Mouse (Mus musculus): ENCODE measurements around the gene Lgr5. TPM values are rescaled to one million over a fixed set of nuclear protein-coding genes. Genes with fewer than 3 reads are reported as not detected.

The Lgr5 gene
- total and polyA plus RNA-seq, 3 experiments, result not detected

DNA sequence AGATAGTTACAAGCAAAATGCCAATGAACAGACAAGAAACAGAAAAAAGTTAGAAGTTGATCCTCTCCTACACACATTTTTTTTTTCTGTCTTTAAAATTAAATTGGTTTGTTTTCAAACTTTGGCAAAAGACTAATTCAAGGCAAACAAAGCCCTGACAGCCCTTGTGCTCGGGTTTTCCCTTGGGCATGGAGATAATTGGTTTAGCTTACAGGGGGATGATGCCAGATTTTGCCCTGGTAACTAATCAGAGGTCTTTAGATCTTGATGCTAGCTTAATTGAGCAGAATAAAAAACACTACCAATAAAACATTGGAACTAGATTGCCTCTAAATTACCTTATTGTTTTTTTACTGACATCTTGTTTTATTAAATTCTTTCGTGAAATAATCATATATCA, 162.2 kb downstream of the Lgr5 start:
- no peak overlapping the region for H3K9ac ChIP-seq (ENCODE audit: insufficient read depth, low read depth)
- peaks cover 60 to 91% of the 10 kb centered on the region in 2 experiments for H3K36me3 ChIP-seq (replicated peaks in 1 of 2; ENCODE audit: control insufficient read depth in 1 of 2, insufficient read depth in 1 of 2, low read length in 1 of 2)
- dilution Hi-C loops (cut with MboI; ENCODE audit: extremely low pct_ligation_motif_present, extremely low pct_unique_long_range_greater_than_20kb, low sequenced_read_pairs) (no loop called here), in situ Hi-C loops (cut with MboI; ENCODE audit: low pct_ligation_motif_present, low pct_unique_long_range_greater_than_20kb, low sequenced_read_pairs) (no loop called here)
- no peaks in the 10 kb centered on the region for H3K4me1 ChIP-seq (ENCODE audit: control insufficient read depth in 1 of 2, insufficient read depth in 2 of 2)
- H3K79me2 ChIP-seq (replicated peaks; ENCODE audit: control insufficient read depth, extremely low read depth, insufficient read depth, poor library complexity, severe bottlenecking), result peaks cover 9% of the 10 kb centered on the region
- no peak overlapping the region for H3K4me3 ChIP-seq (replicated peaks in 1 of 3; ENCODE audit: low read depth in 2 of 3, low read length in 2 of 3, poor library complexity in 1 of 3)
- H3K27ac ChIP-seq (ENCODE audit: insufficient read depth, low read depth), result no peak overlapping the region
- no peak overlapping the region for H3K4me2 ChIP-seq (ENCODE audit: insufficient read depth, low read depth, poor library complexity, severe bottlenecking)
- H3K9me3 ChIP-seq (replicated peaks; ENCODE audit: low read length), result no peaks in the 10 kb centered on the region
- no peak for DNase-seq (ENCODE audit: extremely low read depth)
- H3K27me3 ChIP-seq (replicated peaks), result no peaks in the 10 kb centered on the region
- TF ChIP-seq BHLHE40 (IDR thresholded peaks at IDR 0.05; ENCODE audit: low read depth, low read length) (no peak), USF2 (conservative IDR thresholded peaks at IDR 0.05; ENCODE audit: low read depth, low read length) (no peak), POLR2A (IDR thresholded peaks at IDR 0.05; ENCODE audit: low read depth, low read length) (no peak), SMC3 (IDR thresholded peaks at IDR 0.05; ENCODE audit: low read depth, low read length) (no peak), ZC3H11A (IDR thresholded peaks at IDR 0.05; ENCODE audit: low read depth, low read length) (no peak), TBP (conservative IDR thresholded peaks at IDR 0.05; ENCODE audit: low read depth, low read length) (no peak), MAX (IDR thresholded peaks at IDR 0.05; ENCODE audit: low read length) (no peak), KAT2A (IDR thresholded peaks at IDR 0.05; ENCODE audit: insufficient replicate concordance, low read length) (no peak), CHD1 (IDR thresholded peaks at IDR 0.05; ENCODE audit: low read depth, low read length) (no peak), POLR2AphosphoS2 (IDR thresholded peaks at IDR 0.05; ENCODE audit: low read depth, low read length) (no peak), E2F4 (IDR thresholded peaks at IDR 0.05; ENCODE audit: insufficient replicate concordance, low read depth, low read length) (no peak), ELF1 (IDR thresholded peaks at IDR 0.05; ENCODE audit: low read depth, low read length) (no peak), ZKSCAN1 (IDR thresholded peaks at IDR 0.05; ENCODE audit: borderline replicate concordance, low read depth, low read length) (no peak), MEF2A (IDR thresholded peaks at IDR 0.05; ENCODE audit: borderline replicate concordance, low read depth, low read length) (no peak), MAFK (IDR thresholded peaks at IDR 0.05; ENCODE audit: insufficient replicate concordance, low read length) (no peak), UBTF (IDR thresholded peaks at IDR 0.05; ENCODE audit: low read depth, low read length) (no peak), JUND (conservative IDR thresholded peaks at IDR 0.05; ENCODE audit: low read depth, low read length) (no peak), TCF12 (IDR thresholded peaks at IDR 0.05; ENCODE audit: low read depth, low read length) (no peak), EP300 (IDR thresholded peaks at IDR 0.05; ENCODE audit: low read length) (no peak), ETS1 (conservative IDR thresholded peaks at IDR 0.05; ENCODE audit: low read depth, low read length) (no peak)

DNA sequence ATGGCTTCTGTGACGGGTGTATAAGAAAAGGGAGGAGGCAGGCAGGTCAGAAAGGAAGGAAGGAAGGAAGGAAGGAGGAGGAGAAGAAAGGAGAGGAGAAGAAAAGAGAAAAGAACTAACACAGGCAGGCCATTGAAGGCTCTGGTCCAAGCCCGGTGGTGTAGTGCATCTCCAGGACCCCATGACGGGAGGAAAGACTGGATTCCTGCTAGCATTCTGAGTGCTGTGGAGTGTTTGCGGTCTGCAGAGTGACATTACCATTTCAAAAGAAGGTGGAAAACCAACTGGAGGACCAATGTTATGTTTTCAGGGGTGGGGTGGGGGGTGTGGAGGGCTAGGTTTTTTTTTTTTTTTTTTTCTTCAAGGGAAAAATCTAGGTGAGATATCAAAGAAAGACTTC, 165.6 kb downstream of the Lgr5 start:
- Histone ChIP-seq H3K4me3 (replicated peaks in 1 of 3; ENCODE audit: low read depth in 2 of 3, low read length in 2 of 3, poor library complexity in 1 of 3) (no peak overlapping the region), H3K36me3 (replicated peaks in 1 of 2; ENCODE audit: control insufficient read depth in 1 of 2, insufficient read depth in 1 of 2, low read length in 1 of 2) (peaks cover 47 to 92% of the 10 kb centered on the region in 2 experiments), H3K9ac (ENCODE audit: insufficient read depth, low read depth) (no peak overlapping the region), H3K27ac (ENCODE audit: insufficient read depth, low read depth) (no peak overlapping the region), H3K27me3 (replicated peaks) (no peaks in the 10 kb centered on the region), H3K4me1 (ENCODE audit: control insufficient read depth in 1 of 2, insufficient read depth in 2 of 2) (no peaks in the 10 kb centered on the region; a peak in 1 of 4 replicates), H3K4me2 (ENCODE audit: insufficient read depth, low read depth, poor library complexity, severe bottlenecking) (no peak overlapping the region), H3K79me2 (replicated peaks; ENCODE audit: control insufficient read depth, extremely low read depth, insufficient read depth, poor library complexity, severe bottlenecking) (peaks cover 9% of the 10 kb centered on the region), H3K9me3 (replicated peaks; ENCODE audit: low read length) (no peaks in the 10 kb centered on the region)
- DNase-seq (ENCODE audit: extremely low read depth), result no peak
- in situ Hi-C loops (cut with MboI; ENCODE audit: low pct_ligation_motif_present, low pct_unique_long_range_greater_than_20kb, low sequenced_read_pairs), result no loop called here
- TF ChIP-seq TBP (conservative IDR thresholded peaks at IDR 0.05; ENCODE audit: low read depth, low read length), result no peak
- no peak for TF ChIP-seq CTCF (conservative IDR thresholded peaks at IDR 0.05 in 1 of 2, IDR thresholded peaks at IDR 0.05 in 1 of 2; ENCODE audit: low read depth in 2 of 2, low read length in 2 of 2)
- TF ChIP-seq MYC (IDR thresholded peaks at IDR 0.05; ENCODE audit: low read depth, low read length), result no peak
- TF ChIP-seq E2F4 (IDR thresholded peaks at IDR 0.05; ENCODE audit: insufficient replicate concordance, low read depth, low read length), result no peak
- no peak for TF ChIP-seq RCOR1 (conservative IDR thresholded peaks at IDR 0.05; ENCODE audit: low read depth, low read length)
- dilution Hi-C loops (cut with MboI; ENCODE audit: extremely low pct_ligation_motif_present, extremely low pct_unique_long_range_greater_than_20kb, low sequenced_read_pairs), result no loop called here

All from CH12.LX (cell line).